Mouse (Mus musculus): ENCODE results near the gene Upk3a.

- no peak for TF ChIP-seq CTCF (IDR thresholded peaks at IDR 0.05; ENCODE audit: low read depth)
- no peak for TF ChIP-seq EP300 (IDR thresholded peaks at IDR 0.05; ENCODE audit: low read depth)
Observed at GRCm38 (mm10) chr15:85063421-85063820, 46.5 kb downstream of the Upk3a start.

Data from heart, postnatal 0 days (tissue).